Mouse (Mus musculus) cerebellum, adult 18-20 months (tissue): ENCODE measurements around the gene Mrps15.
"Not testable (repeated sequence)": the region's sequence is repeated elsewhere in the genome, so short reads cannot be mapped to it uniquely, and the experiment has no call there.

Experiments used
- DNase-seq, 2 experiments: peaks; one replicate each; pipeline ENCODE4 v3.0.0; 2021

The Mrps15 gene

GRCm38 (mm10) chr4:126079266-126079665 lies 32.5 kb downstream of the Mrps15 start:
- no peak for DNase-seq

GRCm38 (mm10) chr4:126081601-126082000 lies 34.9 kb downstream of the Mrps15 start:
- no peak for DNase-seq

- no peak for DNase-seq
Observed at GRCm38 (mm10) chr4:126083021-126083420, 36.3 kb downstream of the Mrps15 start.

GRCm38 (mm10) chr4:126084382-126084781 lies 37.7 kb downstream of the Mrps15 start:
- DNase-seq, result no peak

- DNase-seq, result peak; percentile 86 to 90
Observed at GRCm38 (mm10) chr4:126085996-126086576, 39.4 kb downstream of the Mrps15 start.

GRCm38 (mm10) chr4:126090101-126090847 lies 43.5 kb downstream of the Mrps15 start:
- no peak for DNase-seq

GRCm38 (mm10) chr4:126090848-126091124 lies 44.1 kb downstream of the Mrps15 start:
- no peak for DNase-seq

- DNase-seq, result no peak
Observed at GRCm38 (mm10) chr4:126091873-126092272, 45.1 kb downstream of the Mrps15 start.

GRCm38 (mm10) chr4:126095622-126096430 lies 49.1 kb downstream of the Mrps15 start:
- DNase-seq, result not testable (repeated sequence)

GRCm38 (mm10) chr4:126096464-126097111 lies 49.9 kb downstream of the Mrps15 start, which contains the start of gene Lsm10:
Gene Lsm10 (plus strand): TSS chr4:126096623.
- DNase-seq, result peak; percentile 94 to 95

GRCm38 (mm10) chr4:126097711-126098253 lies 51.1 kb downstream of the Mrps15 start:
- DNase-seq, result no peak

GRCm38 (mm10) chr4:126099365-126099764 lies 52.6 kb downstream of the Mrps15 start:
- DNase-seq, result no peak

- DNase-seq, result no peak
Observed at GRCm38 (mm10) chr4:126100764-126101163, 54.0 kb downstream of the Mrps15 start.

- DNase-seq, result no peak
Observed at GRCm38 (mm10) chr4:126102061-126102841, 55.5 kb downstream of the Mrps15 start.

- peak; percentile 74 to 79 for DNase-seq
Observed at GRCm38 (mm10) chr4:126103057-126103581, 56.4 kb downstream of the Mrps15 start.

- DNase-seq, result peak; percentile 93 to 96
Observed at GRCm38 (mm10) chr4:126103590-126104068, 56.9 kb downstream of the Mrps15 start, which contains the start of gene Stk40. Gene Stk40 (plus strand): TSS chr4:126103957.

- peak; percentile 68 to 73 for DNase-seq
Observed at GRCm38 (mm10) chr4:126104261-126105075, 57.7 kb downstream of the Mrps15 start.
